Mouse (Mus musculus): Measurements from ENCODE around the gene Zfp978. TPM values are rescaled to one million over a fixed set of nuclear protein-coding genes. Genes with fewer than 3 reads are reported as not detected.
"Not testable (repeated sequence)": the region's sequence is repeated elsewhere in the genome, so short reads cannot be mapped to it uniquely, and the experiment has no call there.

Gene Zfp978
- polyA plus RNA-seq, 1 experiment from 2014 or later = not detected

- H3K27ac ChIP-seq (replicated peaks; ENCODE audit: low read depth, low read length) = no peak overlapping the region
- no peak overlapping the region for H3K4me2 ChIP-seq (ENCODE audit: low read depth, low read length)
- H3K4me3 ChIP-seq (ENCODE audit: low read depth, low read length) = no peak overlapping the region
- ATAC-seq (ENCODE audit: low read depth) (no peak), DNase-seq (ENCODE audit: low spot score) (no peak)
- no peak overlapping the region for H3K9ac ChIP-seq (ENCODE audit: low read depth, low read length)
- H3K9me3 ChIP-seq (ENCODE audit: control insufficient read depth, low read length) = peaks cover 72% of the 10 kb centered on the region
- no peaks in the 10 kb centered on the region for H3K36me3 ChIP-seq (ENCODE audit: control insufficient read depth, insufficient read depth, low read length)
- 59% methylated on average over 4 of the region's 4 CpGs for WGBS
- no peaks in the 10 kb centered on the region for H3K27me3 ChIP-seq (replicated peaks; ENCODE audit: control insufficient read depth, insufficient read depth, low read length)
- no peaks in the 10 kb centered on the region for H3K4me1 ChIP-seq (ENCODE audit: control insufficient read depth, insufficient read depth, low read length)
Observed at GRCm38 (mm10) chr4:147423641-147424298, 62.7 kb downstream of the Zfp978 start.

GRCm38 (mm10) chr4:147424404-147424803 is 63.3 kb downstream of the Zfp978 start:
- H3K27me3 ChIP-seq (replicated peaks; ENCODE audit: control insufficient read depth, insufficient read depth, low read length); H3K4me1 ChIP-seq (ENCODE audit: control insufficient read depth, insufficient read depth, low read length); H3K9ac ChIP-seq (ENCODE audit: low read depth, low read length); H3K36me3 ChIP-seq (ENCODE audit: control insufficient read depth, insufficient read depth, low read length); DNase-seq (ENCODE audit: low spot score); H3K27ac ChIP-seq (replicated peaks; ENCODE audit: low read depth, low read length); ATAC-seq (ENCODE audit: low read depth); H3K4me3 ChIP-seq (ENCODE audit: low read depth, low read length); H3K4me2 ChIP-seq (ENCODE audit: low read depth, low read length): not testable (repeated sequence)
- H3K9me3 ChIP-seq (ENCODE audit: control insufficient read depth, low read length) = peaks cover 74% of the 10 kb centered on the region
- 48% methylated on average over 3 of the region's 3 CpGs for WGBS

DNA sequence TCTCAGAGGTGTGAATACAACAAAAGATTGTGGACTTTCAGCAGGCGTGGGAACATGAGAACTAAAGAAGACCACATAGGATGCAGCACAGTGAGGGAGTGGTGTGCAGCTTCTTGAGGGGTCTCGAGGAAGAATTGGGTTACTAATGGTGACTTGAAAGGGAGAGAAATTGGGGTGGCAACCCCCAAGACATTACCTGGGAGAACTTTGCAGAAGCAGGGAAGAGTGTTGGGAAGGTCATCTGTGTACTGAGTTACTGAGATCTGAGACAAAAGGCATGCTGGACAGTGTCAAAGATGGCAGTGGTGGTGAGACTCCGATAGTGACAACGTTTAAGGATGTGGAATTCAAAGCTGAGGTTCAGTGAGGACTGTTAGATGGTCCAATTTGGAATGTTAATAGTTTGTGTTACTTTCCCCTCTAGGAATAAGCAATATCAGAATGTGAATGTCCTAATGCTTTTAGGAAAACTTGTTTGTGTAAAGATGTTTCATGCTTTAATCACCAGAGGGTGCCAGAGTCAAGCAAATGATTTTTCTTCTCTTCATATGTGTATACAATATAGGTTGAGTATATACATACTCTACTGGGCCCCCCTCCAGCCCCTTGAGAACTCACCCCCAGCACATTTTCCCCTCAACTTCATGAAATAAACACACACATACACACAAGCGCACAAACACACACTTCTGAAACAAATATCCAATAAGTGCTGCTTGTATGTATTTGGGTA is 64.7 kb downstream of the Zfp978 start:
- 56% methylated on average over 5 of the region's 5 CpGs for WGBS
- not testable (repeated sequence) for H3K27ac ChIP-seq (replicated peaks; ENCODE audit: low read depth, low read length); ATAC-seq (ENCODE audit: low read depth); H3K4me1 ChIP-seq (ENCODE audit: control insufficient read depth, insufficient read depth, low read length); H3K4me3 ChIP-seq (ENCODE audit: low read depth, low read length); H3K27me3 ChIP-seq (replicated peaks; ENCODE audit: control insufficient read depth, insufficient read depth, low read length); H3K36me3 ChIP-seq (ENCODE audit: control insufficient read depth, insufficient read depth, low read length); H3K4me2 ChIP-seq (ENCODE audit: low read depth, low read length); H3K9ac ChIP-seq (ENCODE audit: low read depth, low read length)
- DNase-seq (ENCODE audit: low spot score) = peak; percentile 37
- H3K9me3 ChIP-seq (ENCODE audit: control insufficient read depth, low read length) = peaks cover 74% of the 10 kb centered on the region

DNA sequence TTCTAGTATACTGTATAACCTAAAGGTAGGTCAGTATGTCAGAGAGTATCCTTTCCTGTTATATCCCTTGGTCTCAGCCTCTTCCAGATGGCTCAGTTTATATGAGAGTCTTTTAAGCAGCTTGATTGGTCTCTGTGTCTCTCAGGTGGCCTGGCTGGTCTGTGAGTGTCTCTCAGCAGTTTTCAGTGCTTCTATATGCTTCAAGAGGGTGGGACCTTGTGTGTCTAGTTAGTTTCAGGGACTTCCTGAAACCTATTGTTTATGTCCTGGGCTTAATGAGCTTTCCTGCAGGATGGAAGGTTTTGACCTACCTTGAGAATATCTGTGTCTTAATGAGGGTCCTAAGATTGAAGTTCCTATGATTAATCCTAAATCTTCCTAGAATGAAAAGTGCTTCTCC is 69.5 kb downstream of the Zfp978 start:
- Histone ChIP-seq H3K4me3 (ENCODE audit: low read depth, low read length) (no peak overlapping the region), H3K9ac (ENCODE audit: low read depth, low read length) (no peak overlapping the region), H3K4me1 (ENCODE audit: control insufficient read depth, insufficient read depth, low read length) (no peaks in the 10 kb centered on the region), H3K36me3 (ENCODE audit: control insufficient read depth, insufficient read depth, low read length) (no peaks in the 10 kb centered on the region), H3K4me2 (ENCODE audit: low read depth, low read length) (no peak overlapping the region), H3K27me3 (replicated peaks; ENCODE audit: control insufficient read depth, insufficient read depth, low read length) (no peaks in the 10 kb centered on the region), H3K9me3 (ENCODE audit: control insufficient read depth, low read length) (peaks cover 55% of the 10 kb centered on the region), H3K27ac (replicated peaks; ENCODE audit: low read depth, low read length) (no peak overlapping the region)
- ATAC-seq (ENCODE audit: low read depth) = no peak
- DNase-seq (ENCODE audit: low spot score) = no peak

GRCm38 (mm10) chr4:147431696-147432442 is 70.8 kb downstream of the Zfp978 start:
- not testable (repeated sequence) for H3K27me3 ChIP-seq (replicated peaks; ENCODE audit: control insufficient read depth, insufficient read depth, low read length); H3K4me2 ChIP-seq (ENCODE audit: low read depth, low read length); H3K4me3 ChIP-seq (ENCODE audit: low read depth, low read length); H3K9ac ChIP-seq (ENCODE audit: low read depth, low read length); H3K4me1 ChIP-seq (ENCODE audit: control insufficient read depth, insufficient read depth, low read length); H3K27ac ChIP-seq (replicated peaks; ENCODE audit: low read depth, low read length); H3K36me3 ChIP-seq (ENCODE audit: control insufficient read depth, insufficient read depth, low read length); DNase-seq (ENCODE audit: low spot score)
- 69% methylated on average over 3 of the region's 3 CpGs for WGBS
- H3K9me3 ChIP-seq (ENCODE audit: control insufficient read depth, low read length) = peaks cover 58% of the 10 kb centered on the region
- peak; percentile 28 for ATAC-seq (ENCODE audit: low read depth)

- no peak for DNase-seq (ENCODE audit: low spot score)
- no peaks in the 10 kb centered on the region for H3K27me3 ChIP-seq (replicated peaks; ENCODE audit: control insufficient read depth, insufficient read depth, low read length)
Observed at GRCm38 (mm10) chr4:147432443-147432790, 71.3 kb downstream of the Zfp978 start.

DNA sequence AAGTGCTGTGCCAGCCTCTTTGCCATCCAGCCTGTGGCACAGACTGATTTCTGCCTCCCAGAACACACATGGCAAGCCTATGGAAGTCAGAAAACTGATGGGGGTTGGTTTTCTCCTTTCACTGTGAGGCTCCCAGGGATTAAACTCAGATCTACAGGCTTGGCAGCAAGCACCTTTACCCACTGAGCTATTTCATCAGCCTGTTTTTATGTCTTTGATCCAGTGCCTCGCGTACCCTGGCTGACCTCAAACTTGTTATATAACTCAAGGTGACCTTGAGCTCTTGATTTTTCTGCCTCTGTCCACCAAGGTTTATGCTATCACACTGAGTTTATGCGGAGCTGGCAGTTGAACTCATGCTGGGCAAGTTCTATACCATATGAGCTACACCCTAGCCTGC is 71.9 kb downstream of the Zfp978 start:
- Histone ChIP-seq H3K9me3 (ENCODE audit: control insufficient read depth, low read length) (peaks cover 63% of the 10 kb centered on the region), H3K4me1 (ENCODE audit: control insufficient read depth, insufficient read depth, low read length) (no peaks in the 10 kb centered on the region), H3K9ac (ENCODE audit: low read depth, low read length) (no peak overlapping the region), H3K4me3 (ENCODE audit: low read depth, low read length) (no peak overlapping the region), H3K36me3 (ENCODE audit: control insufficient read depth, insufficient read depth, low read length) (no peaks in the 10 kb centered on the region), H3K27me3 (replicated peaks; ENCODE audit: control insufficient read depth, insufficient read depth, low read length) (no peaks in the 10 kb centered on the region), H3K27ac (replicated peaks; ENCODE audit: low read depth, low read length) (no peak overlapping the region), H3K4me2 (ENCODE audit: low read depth, low read length) (no peak overlapping the region)
- 42% methylated on average over 3 of the region's 3 CpGs for WGBS
- no peak for DNase-seq (ENCODE audit: low spot score)
- ATAC-seq (ENCODE audit: low read depth) = no peak

More at GRCm38 (mm10) chr4:147432443-147432790, 71.3 kb downstream of the Zfp978 start:
- no peak overlapping the region for H3K4me3 ChIP-seq (ENCODE audit: low read depth, low read length)
- H3K4me1 ChIP-seq (ENCODE audit: control insufficient read depth, insufficient read depth, low read length) = no peaks in the 10 kb centered on the region
- peaks cover 62% of the 10 kb centered on the region for H3K9me3 ChIP-seq (ENCODE audit: control insufficient read depth, low read length)
- no peak overlapping the region for H3K27ac ChIP-seq (replicated peaks; ENCODE audit: low read depth, low read length)
- H3K36me3 ChIP-seq (ENCODE audit: control insufficient read depth, insufficient read depth, low read length) = no peaks in the 10 kb centered on the region
- H3K9ac ChIP-seq (ENCODE audit: low read depth, low read length) = no peak overlapping the region
- H3K4me2 ChIP-seq (ENCODE audit: low read depth, low read length) = no peak overlapping the region
- 93% methylated on average over 1 of the region's 1 CpGs for WGBS
- ATAC-seq (ENCODE audit: low read depth) = peak; percentile 24; the same call in 1 of the 2 replicates

DNA sequence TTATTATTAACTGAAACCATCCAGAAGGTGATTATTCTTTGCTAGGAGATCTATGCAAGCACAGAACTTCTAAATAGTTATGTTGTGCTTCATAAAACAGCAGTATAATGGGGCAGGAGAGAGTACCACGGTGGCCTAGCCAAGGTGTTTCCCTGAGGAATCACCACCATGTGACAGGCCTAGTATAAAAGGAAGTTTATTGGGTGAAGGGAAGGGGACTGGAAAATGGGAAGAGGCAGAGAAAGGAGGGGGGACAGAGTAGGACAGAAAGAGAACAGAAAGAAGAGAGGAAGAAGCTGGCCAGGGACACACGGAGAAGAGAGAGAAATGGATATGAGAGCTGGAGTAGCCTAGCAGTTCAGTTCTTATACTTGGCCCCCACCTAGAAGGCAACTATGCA is 72.8 kb downstream of the Zfp978 start:
- Histone ChIP-seq H3K27ac (replicated peaks; ENCODE audit: low read depth, low read length) (no peak overlapping the region), H3K36me3 (ENCODE audit: control insufficient read depth, insufficient read depth, low read length) (no peaks in the 10 kb centered on the region), H3K4me3 (ENCODE audit: low read depth, low read length) (no peak overlapping the region), H3K9ac (ENCODE audit: low read depth, low read length) (no peak overlapping the region), H3K9me3 (ENCODE audit: control insufficient read depth, low read length) (peaks cover 58% of the 10 kb centered on the region), H3K4me2 (ENCODE audit: low read depth, low read length) (no peak overlapping the region), H3K27me3 (replicated peaks; ENCODE audit: control insufficient read depth, insufficient read depth, low read length) (no peaks in the 10 kb centered on the region), H3K4me1 (ENCODE audit: control insufficient read depth, insufficient read depth, low read length) (no peaks in the 10 kb centered on the region)
- DNase-seq (ENCODE audit: low spot score) = no peak
- ATAC-seq (ENCODE audit: low read depth) = peak; percentile 12; the same call in 1 of the 2 replicates
- 44% methylated on average over 2 of the region's 2 CpGs for WGBS

Measured in embryonic facial prominence, embryonic 14.5 days (tissue).